Mouse (Mus musculus): Measurements from ENCODE around the gene Ppm1e. TPM values are rescaled to one million over a fixed set of nuclear protein-coding genes. Genes with fewer than 3 reads are reported as not detected.

The Ppm1e gene
- total and polyA plus RNA-seq, 3 experiments: 0.64 to 0.86 (median 0.74) TPM

DNA sequence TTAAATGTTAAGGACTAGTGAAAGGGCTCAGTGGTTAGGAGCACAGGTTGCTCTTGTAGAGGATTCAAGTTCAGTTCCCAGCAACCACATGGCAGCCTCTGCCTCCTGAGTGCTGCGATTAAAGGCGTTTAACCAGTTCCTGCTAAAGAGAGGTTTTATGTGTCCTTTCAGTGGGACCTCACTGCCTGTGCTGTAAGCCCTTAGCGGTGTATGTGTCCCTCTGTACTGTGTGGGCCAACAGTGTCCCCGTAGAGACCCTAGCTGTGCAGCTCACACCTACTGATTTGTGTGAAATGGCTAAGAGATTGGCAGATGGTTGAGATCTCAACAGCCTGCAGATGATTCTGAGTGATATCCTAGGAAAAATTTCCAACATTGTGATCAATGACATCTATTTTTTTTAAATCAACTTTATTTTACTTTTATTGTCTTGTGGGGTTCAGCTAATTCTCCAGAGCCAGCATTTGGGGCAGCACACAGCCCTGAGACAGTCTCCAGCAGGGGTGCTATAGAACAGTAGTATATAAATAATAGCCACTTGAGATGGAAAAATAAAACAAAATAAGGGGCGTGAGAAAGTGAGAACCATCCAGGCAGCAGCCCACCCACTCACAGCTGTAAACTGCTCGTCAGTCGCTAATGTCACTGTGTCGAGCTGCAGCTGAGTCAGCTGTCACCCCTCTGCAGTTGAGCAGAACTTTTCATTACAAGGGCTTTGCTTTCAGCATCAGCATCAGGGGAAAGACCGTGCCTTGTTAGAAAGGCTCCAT is 111.9 kb downstream of the Ppm1e start (continued):
- TF ChIP-seq RCOR1 (conservative IDR thresholded peaks at IDR 0.05; ENCODE audit: low read depth, low read length) (no peak), ZC3H11A (IDR thresholded peaks at IDR 0.05; ENCODE audit: low read depth, low read length) (no peak)

DNA sequence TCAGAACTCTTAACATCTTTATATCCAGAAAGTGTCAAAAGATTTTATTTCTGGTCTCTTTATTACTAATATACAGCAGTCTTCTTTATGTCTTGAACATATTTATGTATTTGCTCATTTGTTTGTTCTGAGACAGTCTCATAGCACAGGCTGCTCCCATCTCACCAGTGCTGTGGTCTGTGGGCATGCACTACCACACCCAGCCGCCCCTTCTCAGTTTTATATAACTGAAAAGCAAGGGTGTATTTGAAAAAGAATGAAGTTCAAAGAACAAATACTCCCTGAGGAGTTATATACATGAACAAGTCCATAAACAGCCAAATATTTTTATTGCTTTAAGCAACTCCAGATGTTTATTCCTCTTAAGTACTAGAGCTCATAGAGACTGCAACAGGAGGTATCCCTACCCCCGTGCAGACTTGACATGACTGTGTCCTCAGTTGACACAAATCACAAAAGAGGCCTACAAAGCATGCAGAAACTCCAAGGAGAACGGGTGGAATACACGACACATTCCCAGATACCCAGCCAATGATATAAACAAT is 112.6 kb downstream of the Ppm1e start:
- no peaks in the 10 kb centered on the region for H3K79me2 ChIP-seq (replicated peaks; ENCODE audit: control insufficient read depth, extremely low read depth, insufficient read depth, poor library complexity, severe bottlenecking)
- no peak for DNase-seq (ENCODE audit: extremely low read depth)
- no peak overlapping the region for H3K27ac ChIP-seq (ENCODE audit: insufficient read depth, low read depth)
- peaks cover 0 to 26% of the 10 kb centered on the region in 2 experiments; a peak in 2 of 4 replicates for H3K4me1 ChIP-seq (ENCODE audit: control insufficient read depth in 1 of 2, insufficient read depth in 2 of 2)
- dilution Hi-C loops (cut with MboI; ENCODE audit: extremely low pct_ligation_motif_present, extremely low pct_unique_long_range_greater_than_20kb, low sequenced_read_pairs) (no loop called here), in situ Hi-C loops (cut with MboI; ENCODE audit: low pct_ligation_motif_present, low pct_unique_long_range_greater_than_20kb, low sequenced_read_pairs) (no loop called here)
- no peaks in the 10 kb centered on the region for H3K9me3 ChIP-seq (replicated peaks; ENCODE audit: low read length)
- no peaks in the 10 kb centered on the region for H3K27me3 ChIP-seq (replicated peaks)
- TF ChIP-seq GABPA (IDR thresholded peaks at IDR 0.05; ENCODE audit: insufficient replicate concordance, low read depth, low read length) (no peak), MEF2A (IDR thresholded peaks at IDR 0.05; ENCODE audit: borderline replicate concordance, low read depth, low read length) (no peak), RCOR1 (conservative IDR thresholded peaks at IDR 0.05; ENCODE audit: low read depth, low read length) (no peak), ZNF384 (IDR thresholded peaks at IDR 0.05; ENCODE audit: low read depth, low read length) (no peak), IRF4 (IDR thresholded peaks at IDR 0.05; ENCODE audit: low read depth, low read length) (no peak), JUND (conservative IDR thresholded peaks at IDR 0.05; ENCODE audit: low read depth, low read length) (no peak), KAT2A (IDR thresholded peaks at IDR 0.05; ENCODE audit: insufficient replicate concordance, low read length) (no peak), MAFK (IDR thresholded peaks at IDR 0.05; ENCODE audit: insufficient replicate concordance, low read length) (no peak), ETS1 (conservative IDR thresholded peaks at IDR 0.05; ENCODE audit: low read depth, low read length) (no peak), POLR2A (IDR thresholded peaks at IDR 0.05; ENCODE audit: low read depth, low read length) (no peak), MAX (IDR thresholded peaks at IDR 0.05; ENCODE audit: low read length) (no peak), POLR2AphosphoS2 (IDR thresholded peaks at IDR 0.05; ENCODE audit: low read depth, low read length) (no peak)
- no peak overlapping the region for H3K9ac ChIP-seq (ENCODE audit: insufficient read depth, low read depth)
- peaks cover 0 to 12% of the 10 kb centered on the region in 2 experiments for H3K36me3 ChIP-seq (replicated peaks in 1 of 2; ENCODE audit: control insufficient read depth in 1 of 2, insufficient read depth in 1 of 2, low read length in 1 of 2)
- no peak overlapping the region for H3K4me2 ChIP-seq (ENCODE audit: insufficient read depth, low read depth, poor library complexity, severe bottlenecking)
- no peak overlapping the region for H3K4me3 ChIP-seq (replicated peaks in 1 of 3; ENCODE audit: low read depth in 2 of 3, low read length in 2 of 3, poor library complexity in 1 of 3)

DNA sequence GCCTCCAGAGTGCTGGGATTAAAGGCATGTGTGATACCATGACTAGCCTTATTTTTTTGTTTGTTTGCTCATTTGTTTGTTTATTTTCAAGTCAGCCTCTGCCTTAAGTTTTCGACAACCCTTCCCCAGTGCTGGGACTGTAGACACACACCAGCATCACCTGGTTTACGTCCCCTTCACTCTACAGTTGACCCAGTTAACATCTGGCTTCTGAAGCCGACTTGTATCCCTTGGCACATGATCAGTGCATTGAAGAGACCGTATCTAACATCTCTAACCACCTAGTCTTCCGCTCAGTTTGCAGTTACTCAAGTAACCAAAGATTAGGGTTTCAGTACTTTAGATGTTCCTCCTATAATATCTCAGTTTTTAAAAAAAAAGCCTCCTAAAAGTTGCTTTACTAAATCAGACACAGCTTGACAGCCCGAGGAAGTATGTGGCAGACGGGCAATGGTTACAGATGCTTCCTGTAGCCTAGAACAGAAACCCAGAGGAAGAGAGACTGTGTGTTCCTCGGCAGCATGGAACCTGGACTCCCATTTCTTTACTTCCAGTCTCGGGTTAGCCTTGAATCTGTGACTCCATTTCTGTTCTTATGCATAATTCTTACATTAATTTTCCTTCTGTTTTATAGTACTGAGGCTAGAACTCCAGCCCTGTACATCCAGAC is 113.5 kb downstream of the Ppm1e start:
- no peak overlapping the region for H3K27ac ChIP-seq (ENCODE audit: insufficient read depth, low read depth)
- no peak for TF ChIP-seq UBTF (IDR thresholded peaks at IDR 0.05; ENCODE audit: low read depth, low read length)
- no peak for TF ChIP-seq USF2 (conservative IDR thresholded peaks at IDR 0.05; ENCODE audit: low read depth, low read length)
- TF ChIP-seq SMC3 (IDR thresholded peaks at IDR 0.05; ENCODE audit: low read depth, low read length): no peak
- TF ChIP-seq PAX5 (IDR thresholded peaks at IDR 0.05; ENCODE audit: low read length): no peak
- no peak for TF ChIP-seq EP300 (IDR thresholded peaks at IDR 0.05; ENCODE audit: low read length)
- TF ChIP-seq BHLHE40 (IDR thresholded peaks at IDR 0.05; ENCODE audit: low read depth, low read length): no peak
- TF ChIP-seq NRF1 (IDR thresholded peaks at IDR 0.05; ENCODE audit: low read depth, low read length): no peak
- TF ChIP-seq JUN (IDR thresholded peaks at IDR 0.05; ENCODE audit: insufficient read depth, low read depth, low read length): no peak
- no peak for TF ChIP-seq POLR2A (IDR thresholded peaks at IDR 0.05; ENCODE audit: low read depth, low read length)

More for the DNA sequence above, 113.5 kb downstream of the Ppm1e start:
- Histone ChIP-seq H3K4me3 (replicated peaks in 1 of 3; ENCODE audit: low read depth in 2 of 3, low read length in 2 of 3, poor library complexity in 1 of 3) (no peak overlapping the region), H3K36me3 (replicated peaks in 1 of 2; ENCODE audit: control insufficient read depth in 1 of 2, insufficient read depth in 1 of 2, low read length in 1 of 2) (peaks cover 4 to 19% of the 10 kb centered on the region in 2 experiments), H3K9ac (ENCODE audit: insufficient read depth, low read depth) (no peak overlapping the region), H3K4me1 (ENCODE audit: control insufficient read depth in 1 of 2, insufficient read depth in 2 of 2) (peaks cover 5 to 35% of the 10 kb centered on the region in 2 experiments), H3K9me3 (replicated peaks; ENCODE audit: low read length) (no peaks in the 10 kb centered on the region), H3K27me3 (replicated peaks) (no peaks in the 10 kb centered on the region), H3K79me2 (replicated peaks; ENCODE audit: control insufficient read depth, extremely low read depth, insufficient read depth, poor library complexity, severe bottlenecking) (no peaks in the 10 kb centered on the region), H3K4me2 (ENCODE audit: insufficient read depth, low read depth, poor library complexity, severe bottlenecking) (no peak overlapping the region)
- in situ Hi-C loops (cut with MboI; ENCODE audit: low pct_ligation_motif_present, low pct_unique_long_range_greater_than_20kb, low sequenced_read_pairs): no loop called here
- no peak for DNase-seq (ENCODE audit: extremely low read depth)
- dilution Hi-C loops (cut with MboI; ENCODE audit: extremely low pct_ligation_motif_present, extremely low pct_unique_long_range_greater_than_20kb, low sequenced_read_pairs): no loop called here
